In genomic region chr17:63836641-63837040, GRCm38 (mm10) we compare ENCODE assay signal across 30 mouse cellular contexts. TPM values are rescaled to one million over a fixed set of nuclear protein-coding genes. Genes with fewer than 3 reads are reported as not detected.
DNase-seq lines count a peak whose midpoint lies in the region; ATAC-seq and TF ChIP-seq lines count a peak whose summit lies in the region.
"Had no signal": no experiment of that assay in that cellular context is flagged by ENCODE, and none has a peak within 500 bp of the region (broad histone marks: within the 10 kb centered on the region; RNA-seq: fewer than 3 reads in every experiment).

No protein-coding gene starts in this region.

- no peak overlapping the region for H3K4me2 ChIP-seq in forebrain, embryonic 15.5 days (replicated peaks)
- no peak overlapping the region for H3K4me2 ChIP-seq in forebrain, embryonic 12.5 days
- H3K4me2 ChIP-seq in midbrain, embryonic 14.5 days (ENCODE audit: low read length), result no peak overlapping the region
- no peak overlapping the region for H3K4me2 ChIP-seq in midbrain, embryonic 13.5 days (replicated peaks)
- peak overlapping the region; percentile 21; the same call in 1 of the 2 replicates for H3K4me2 ChIP-seq in forebrain, embryonic 16.5 days (ENCODE audit: low read length)
- H3K4me2 ChIP-seq: embryonic facial prominence, embryonic 13.5 days; heart, embryonic 12.5 days; heart, embryonic 15.5 days; hindbrain, embryonic 13.5 days; intestine, embryonic 15.5 days had no signal

- ATAC-seq in forebrain, embryonic 15.5 days (replicated peaks), result peak; percentile 74
- ATAC-seq in forebrain, embryonic 12.5 days (ENCODE audit: low FRiP score), result no peak
- ATAC-seq in midbrain, embryonic 14.5 days (ENCODE audit: low FRiP score, low TSS enrichment), result no peak
- ATAC-seq in midbrain, embryonic 13.5 days, result no peak
- ATAC-seq in forebrain, embryonic 16.5 days, result peak; percentile 89
- ATAC-seq: CD4-positive, CD25-positive, alpha-beta regulatory T cell, adult 4 months; hindbrain, embryonic 16.5 days; intestine, embryonic 15.5 days had no signal

- no peaks in the 10 kb centered on the region for H3K36me3 ChIP-seq in forebrain, embryonic 15.5 days
- H3K36me3 ChIP-seq in forebrain, embryonic 12.5 days (replicated peaks), result no peaks in the 10 kb centered on the region
- no peaks in the 10 kb centered on the region for H3K36me3 ChIP-seq in midbrain, embryonic 14.5 days (ENCODE audit: control insufficient read depth, insufficient read depth, low read length)
- H3K36me3 ChIP-seq in midbrain, embryonic 13.5 days, result no peaks in the 10 kb centered on the region
- H3K36me3 ChIP-seq in forebrain, embryonic 16.5 days (ENCODE audit: control insufficient read depth, insufficient read depth), result no peaks in the 10 kb centered on the region
- H3K36me3 ChIP-seq: embryonic facial prominence, embryonic 10.5 days; embryonic facial prominence, embryonic 13.5 days; heart, embryonic 12.5 days; heart, embryonic 15.5 days; hindbrain, embryonic 10.5 days; hindbrain, embryonic 13.5 days; intestine, embryonic 15.5 days had no signal

- WGBS in forebrain, embryonic 15.5 days, result 49% methylated on average over 8 of the region's 8 CpGs
- WGBS in forebrain, embryonic 12.5 days, result 76% methylated on average over 8 of the region's 8 CpGs
- 68% methylated on average over 8 of the region's 8 CpGs for WGBS in midbrain, embryonic 14.5 days
- WGBS in midbrain, embryonic 13.5 days, result 72% methylated on average over 8 of the region's 8 CpGs
- 47% methylated on average over 8 of the region's 8 CpGs for WGBS in forebrain, embryonic 16.5 days

- H3K9me3 ChIP-seq in forebrain, embryonic 15.5 days, result no peaks in the 10 kb centered on the region
- H3K9me3 ChIP-seq in forebrain, embryonic 12.5 days, result no peaks in the 10 kb centered on the region
- no peaks in the 10 kb centered on the region for H3K9me3 ChIP-seq in midbrain, embryonic 14.5 days (ENCODE audit: control insufficient read depth, low read length)
- H3K9me3 ChIP-seq in midbrain, embryonic 13.5 days, result no peaks in the 10 kb centered on the region
- no peaks in the 10 kb centered on the region for H3K9me3 ChIP-seq in forebrain, embryonic 16.5 days (ENCODE audit: control insufficient read depth, low read length)
- H3K9me3 ChIP-seq: embryonic facial prominence, embryonic 13.5 days; heart, embryonic 15.5 days; hindbrain, embryonic 10.5 days; hindbrain, embryonic 13.5 days; intestine, embryonic 15.5 days had no signal

- no peak for TF ChIP-seq CTCF in brain, embryonic 14.5 days (IDR thresholded peaks at IDR 0.05; ENCODE audit: borderline replicate concordance, extremely low read depth, insufficient read depth, insufficient read length)

- no peak for TF ChIP-seq POLR2A in brain, embryonic 14.5 days (IDR thresholded peaks at IDR 0.05; ENCODE audit: borderline replicate concordance, extremely low read depth, insufficient read depth, insufficient read length, poor library complexity, severe bottlenecking)

- no peaks in the 10 kb centered on the region for H3K27me3 ChIP-seq in forebrain, embryonic 15.5 days
- no peaks in the 10 kb centered on the region for H3K27me3 ChIP-seq in forebrain, embryonic 12.5 days
- H3K27me3 ChIP-seq in midbrain, embryonic 14.5 days (ENCODE audit: control insufficient read depth, insufficient read depth, low read length), result no peaks in the 10 kb centered on the region
- no peaks in the 10 kb centered on the region for H3K27me3 ChIP-seq in midbrain, embryonic 13.5 days
- H3K27me3 ChIP-seq in forebrain, embryonic 16.5 days (replicated peaks; ENCODE audit: control insufficient read depth, insufficient read depth, low read length), result no peaks in the 10 kb centered on the region
- H3K27me3 ChIP-seq: embryonic facial prominence, embryonic 13.5 days; heart, embryonic 12.5 days; heart, embryonic 15.5 days; hindbrain, embryonic 13.5 days; intestine, embryonic 15.5 days had no signal

- H3K9ac ChIP-seq in forebrain, embryonic 15.5 days (replicated peaks), result no peak overlapping the region
- no peak overlapping the region for H3K9ac ChIP-seq in forebrain, embryonic 12.5 days
- no peak overlapping the region for H3K9ac ChIP-seq in midbrain, embryonic 14.5 days (replicated peaks; ENCODE audit: low read length)
- no peak overlapping the region for H3K9ac ChIP-seq in midbrain, embryonic 13.5 days (replicated peaks)
- no peak overlapping the region for H3K9ac ChIP-seq in forebrain, embryonic 16.5 days (replicated peaks; ENCODE audit: low read depth, low read length)
- H3K9ac ChIP-seq: embryonic facial prominence, embryonic 13.5 days; heart, embryonic 12.5 days; heart, embryonic 15.5 days; hindbrain, embryonic 13.5 days; intestine, embryonic 15.5 days had no signal

- H3K27ac ChIP-seq in forebrain, embryonic 15.5 days (replicated peaks), result peak overlapping the region; percentile 75
- no peak overlapping the region for H3K27ac ChIP-seq in forebrain, embryonic 12.5 days
- no peak overlapping the region for H3K27ac ChIP-seq in midbrain, embryonic 14.5 days (replicated peaks; ENCODE audit: low read depth, low read length)
- H3K27ac ChIP-seq in midbrain, embryonic 13.5 days, result no peak overlapping the region
- peak overlapping the region; percentile 74 for H3K27ac ChIP-seq in forebrain, embryonic 16.5 days (ENCODE audit: low read length)
- H3K27ac ChIP-seq: embryonic facial prominence, embryonic 10.5 days; embryonic facial prominence, embryonic 13.5 days; heart, embryonic 15.5 days; hindbrain, embryonic 10.5 days; hindbrain, embryonic 13.5 days; intestine, embryonic 15.5 days had no signal

- H3K4me1 ChIP-seq in forebrain, embryonic 15.5 days, result peaks cover 9% of the 10 kb centered on the region
- H3K4me1 ChIP-seq in forebrain, embryonic 12.5 days, result peaks cover 6% of the 10 kb centered on the region; the same call in 1 of the 2 replicates
- H3K4me1 ChIP-seq in midbrain, embryonic 14.5 days (ENCODE audit: control insufficient read depth, insufficient read depth, low read length), result no peaks in the 10 kb centered on the region; the same call in 1 of the 2 replicates
- peaks cover 3% of the 10 kb centered on the region; the same call in 1 of the 2 replicates for H3K4me1 ChIP-seq in midbrain, embryonic 13.5 days (replicated peaks)
- peaks cover 8% of the 10 kb centered on the region for H3K4me1 ChIP-seq in forebrain, embryonic 16.5 days (replicated peaks; ENCODE audit: control insufficient read depth, insufficient read depth, low read length)
- H3K4me1 ChIP-seq: embryonic facial prominence, embryonic 10.5 days; embryonic facial prominence, embryonic 13.5 days; heart, embryonic 12.5 days; heart, embryonic 15.5 days; hindbrain, embryonic 10.5 days; intestine, embryonic 15.5 days had no signal

- DNase-seq in midbrain, embryonic 14.5 days, result peak; percentile 13
- DNase-seq in brain, embryonic 14.5 days (ENCODE audit: low read depth), result peak; percentile 68
- no peak for DNase-seq in spleen, postnatal 14 days (ENCODE audit: low spot score in 2 of 2)
- no peak for DNase-seq in right cerebral cortex, adult 2 months (ENCODE audit: low spot score in 2 of 2)
- DNase-seq: adrenal gland, adult 2 months; adrenal gland, postnatal 14 days; cerebellum, adult 11 months; cerebellum, adult 2 months; cerebellum, adult 9-11 months; cerebellum, postnatal 36 days; embryo, embryonic 11 days; gastrocnemius, postnatal 10 days; gastrocnemius, postnatal 36 days; heart, postnatal 10 days; heart, postnatal 36 days; kidney, adult 11 months had no signal

- no peak overlapping the region for H3K4me3 ChIP-seq in forebrain, embryonic 15.5 days
- no peak overlapping the region for H3K4me3 ChIP-seq in forebrain, embryonic 12.5 days (replicated peaks)
- no peak overlapping the region for H3K4me3 ChIP-seq in midbrain, embryonic 14.5 days (replicated peaks; ENCODE audit: low read depth, low read length)
- no peak overlapping the region for H3K4me3 ChIP-seq in midbrain, embryonic 13.5 days (replicated peaks)
- no peak overlapping the region for H3K4me3 ChIP-seq in forebrain, embryonic 16.5 days (replicated peaks; ENCODE audit: low read length)
- H3K4me3 ChIP-seq: embryonic facial prominence, embryonic 10.5 days; embryonic facial prominence, embryonic 13.5 days; erythroblast, embryonic 14.5 days; heart, embryonic 12.5 days; heart, embryonic 15.5 days; hindbrain, embryonic 10.5 days; hindbrain, embryonic 13.5 days; intestine, embryonic 15.5 days had no signal

RNA-seq across cellular contexts. Expression of gene Fer, which starts 26.2 kb away (rescaled TPM):
- 33.2 and 33.7 TPM in 2 replicates for polyA plus RNA-seq in forebrain, embryonic 15.5 days (2015; fragmentation: Nextera tagmentation; extraction: Ambion mirVana)
- 34.6 and 37.7 TPM in 2 replicates for polyA plus RNA-seq in forebrain, embryonic 12.5 days (2016; fragmentation: Nextera tagmentation; extraction: Ambion mirVana)
- polyA plus RNA-seq in midbrain, embryonic 14.5 days (2014; fragmentation: Nextera tagmentation; extraction: Ambion mirVana), result 31.0 and 39.5 TPM in 2 replicates
- 32.3 and 35.4 TPM in 2 replicates for polyA plus RNA-seq in midbrain, embryonic 13.5 days (2015; fragmentation: Nextera tagmentation; extraction: Ambion mirVana)
- 9.9 and 14.9 TPM in 2 replicates for polyA plus RNA-seq in brain, embryonic 14.5 days (2012; rRNA removed)
- polyA plus RNA-seq in forebrain, embryonic 16.5 days (2015; fragmentation: Nextera tagmentation; extraction: Ambion mirVana), result 34.2 and 36.7 TPM in 2 replicates

RNA-seq across cellular contexts. Expression of gene A930002H24Rik, which starts 26.9 kb away (rescaled TPM):
- polyA plus RNA-seq in forebrain, embryonic 15.5 days (2015; fragmentation: Nextera tagmentation; extraction: Ambion mirVana), result 2.0 and 2.9 TPM in 2 replicates
- 1.7 and 2.2 TPM in 2 replicates for polyA plus RNA-seq in forebrain, embryonic 12.5 days (2016; fragmentation: Nextera tagmentation; extraction: Ambion mirVana)
- polyA plus RNA-seq in midbrain, embryonic 14.5 days (2014; fragmentation: Nextera tagmentation; extraction: Ambion mirVana), result 2.3 and 3.1 TPM in 2 replicates
- 1.8 and 2.6 TPM in 2 replicates for polyA plus RNA-seq in midbrain, embryonic 13.5 days (2015; fragmentation: Nextera tagmentation; extraction: Ambion mirVana)
- polyA plus RNA-seq in brain, embryonic 14.5 days (2012; rRNA removed), result 2.4 and 3.9 TPM in 2 replicates
- 2.8 and 3.0 TPM in 2 replicates for polyA plus RNA-seq in forebrain, embryonic 16.5 days (2015; fragmentation: Nextera tagmentation; extraction: Ambion mirVana)
- polyA plus RNA-seq: CD4-positive, CD25-positive, alpha-beta regulatory T cell, adult 4 months had no signal

Comparison
In these comparisons a context has a peak if more than half of its experiments do, and no peak if none do; other contexts are left out.
1. ATAC-seq: peak in forebrain, embryonic 15.5 days (single experiment) and forebrain, embryonic 16.5 days (single experiment); none in forebrain, embryonic 12.5 days (single experiment), midbrain, embryonic 14.5 days (single experiment) and midbrain, embryonic 13.5 days (single experiment).
2. H3K27ac ChIP-seq: peak in forebrain, embryonic 15.5 days (single experiment) and forebrain, embryonic 16.5 days (single experiment); none in forebrain, embryonic 12.5 days (single experiment), midbrain, embryonic 14.5 days (single experiment) and midbrain, embryonic 13.5 days (single experiment).
3. DNase-seq: peak in midbrain, embryonic 14.5 days (single experiment) and brain, embryonic 14.5 days (single experiment); none in spleen, postnatal 14 days (0 of 2) and right cerebral cortex, adult 2 months (0 of 2).